Mouse (Mus musculus) heart, embryonic 15.5 days (tissue): ENCODE results near the gene Cacul1. TPM values are rescaled to one million over a fixed set of nuclear protein-coding genes. Genes with fewer than 3 reads are reported as not detected.

Experiments
- ATAC-seq: fragments of 200-750 bp; cut with Nextera tagmentation; replicated peaks from 2 replicates; pipeline ENCODE4 v1.8.0; 2017; ENCODE audit warnings: low read depth, moderate TSS enrichment; ENCODE audit not compliant: insufficient number of reproducible peaks, insufficient read depth, low FRiP score
- H3K27ac ChIP-seq: fragments of 300-500 bp; sonication (generic); 2 replicates; pipeline ENCODE4 v1.5.1; 2015; ENCODE audit warnings: mild to moderate bottlenecking, inconsistent platforms
- H3K27me3 ChIP-seq: fragments of 300-500 bp; sonication (generic); 2 replicates; pipeline ENCODE4 v1.6.1; 2015; ENCODE audit warnings: inconsistent platforms
- H3K36me3 ChIP-seq: fragments of 300-500 bp; sonication (generic); 2 replicates; pipeline ENCODE4 v1.6.1; 2015; ENCODE audit warnings: mild to moderate bottlenecking, inconsistent platforms
- H3K4me1 ChIP-seq: fragments of 300-500 bp; sonication (generic); replicated peaks from 2 replicates; pipeline ENCODE4 v1.6.1; 2015; ENCODE audit warnings: inconsistent platforms
- H3K4me2 ChIP-seq: fragments of 300-500 bp; sonication (generic); 2 replicates; pipeline ENCODE4 v1.6.1; 2015; ENCODE audit warnings: inconsistent platforms, mild to moderate bottlenecking, moderate library complexity
- H3K4me3 ChIP-seq: fragments of 300-500 bp; sonication (generic); 2 replicates; pipeline ENCODE4 v1.5.1; 2015; ENCODE audit warnings: mild to moderate bottlenecking, inconsistent platforms
- H3K9ac ChIP-seq: fragments of 300-500 bp; sonication (generic); 2 replicates; pipeline ENCODE4 v1.6.1; 2015; ENCODE audit warnings: mild to moderate bottlenecking, inconsistent platforms
- H3K9me3 ChIP-seq: fragments of 300-500 bp; sonication (generic); replicated peaks from 2 replicates; pipeline ENCODE4 v1.6.1; 2016; ENCODE audit warnings: inconsistent platforms
- WGBS: fragments of 180-500 bp; shearing (Covaris S2); methylation state at CpG from one replicate; pipeline ENCODE4 v1.1.7; 2015; ENCODE audit warnings: mixed read lengths; 5-methylcytosine and 5-hydroxymethylcytosine counted together
- microRNA-seq: library from miRNA; unstranded; fragments of <30 nt; microRNA quantifications from one replicate; pipeline ENCODE4, GENCODE M21; 2016
- polyA plus RNA-seq: library from polyadenylated mRNA; unstranded; fragments of >200 nt; fragmentation: Nextera tagmentation; extraction: Ambion mirVana; gene quantifications from 2 replicates; pipeline ENCODE4 v1.2.1, GENCODE M21; 2015

The Cacul1 gene
- polyA plus RNA-seq, 1 experiment from 2014 or later, result 13.9 TPM

- Histone ChIP-seq H3K4me2 (no peak overlapping the region), H3K36me3 (no peaks in the 10 kb centered on the region), H3K4me3 (no peak overlapping the region), H3K4me1 (no peaks in the 10 kb centered on the region), H3K9me3 (no peaks in the 10 kb centered on the region), H3K27me3 (0 out of 2 replicates have a peak, but pooled peaks cover 3% of the 10 kb centered on the region), H3K27ac (no peak overlapping the region), H3K9ac (no peak overlapping the region)
- WGBS, result 16% methylated on average over 1 of the region's 1 CpGs
- ATAC-seq, result no peak
Measured at GRCm38 (mm10) chr19:60478859-60479258, 102.0 kb downstream of the Cacul1 start.

- H3K36me3 ChIP-seq, result no peaks in the 10 kb centered on the region
- H3K4me1 ChIP-seq, result no peaks in the 10 kb centered on the region
- no peaks in the 10 kb centered on the region for H3K9me3 ChIP-seq
- H3K4me3 ChIP-seq, result no peak overlapping the region
- no peaks in the 10 kb centered on the region for H3K27me3 ChIP-seq
- H3K4me2 ChIP-seq, result no peak overlapping the region
- WGBS, result 51% methylated on average over 2 of the region's 2 CpGs
- H3K27ac ChIP-seq, result no peak overlapping the region
- H3K9ac ChIP-seq, result no peak overlapping the region
- ATAC-seq, result no peak
Measured at GRCm38 (mm10) chr19:60477788-60478187, 103.0 kb downstream of the Cacul1 start.

Small RNA genes lying within 50 kb of the gene (microRNA-seq; reads per million reads assigned to microRNA genes)
- not detected for gene Gm25238

Other genes with a start within 250 kb of the Cacul1 start
- gene Prlhr, start 112.7 kb downstream of the Cacul1 start, polyA plus RNA-seq, result not detected in 2 replicates
- gene Nanos1, start 175.0 kb upstream of the Cacul1 start, polyA plus RNA-seq, result 0.83 and 0.96 TPM in 2 replicates
- gene Eif3a, start 209.6 kb upstream of the Cacul1 start, polyA plus RNA-seq, result 95.0 and 103 TPM in 2 replicates
- 19.7 and 19.9 TPM in 2 replicates for gene Fam45a, start 230.6 kb upstream of the Cacul1 start, polyA plus RNA-seq